Mouse (Mus musculus) heart, postnatal 4 days (tissue): ENCODE results near the gene Rpp30. TPM values are rescaled to one million over a fixed set of nuclear protein-coding genes. Genes with fewer than 3 reads are reported as not detected.

Experiments
- DNase-seq: peaks from one replicate; pipeline ENCODE4 v3.0.0; 2021
- total RNA-seq, 2 experiments: library from RNA; stranded (reverse); gene quantifications; 2 replicates each; pipeline ENCODE4 v1.2.3; 2021

Gene Rpp30
- total RNA-seq, 2 experiments from 2014 or later = 17.5 to 21.3 TPM

GRCm38 (mm10) chr19:36129213-36129612 lies 45.7 kb downstream of the Rpp30 start:
- DNase-seq = peak; percentile 61

- peak; percentile 71 for DNase-seq
These were observed 46.1 kb downstream of the Rpp30 start for GRCm38 (mm10) chr19:36129643-36130042.

- DNase-seq = no peak
These were observed 46.7 kb downstream of the Rpp30 start for GRCm38 (mm10) chr19:36130181-36130580.

- DNase-seq = no peak
These were observed 48.5 kb downstream of the Rpp30 start for GRCm38 (mm10) chr19:36131990-36132389.

GRCm38 (mm10) chr19:36133064-36133463 lies 49.5 kb downstream of the Rpp30 start:
- no peak for DNase-seq

- no peak for DNase-seq
These were observed 50.2 kb downstream of the Rpp30 start for GRCm38 (mm10) chr19:36133731-36134130.

- DNase-seq = no peak
These were observed 60.1 kb downstream of the Rpp30 start for GRCm38 (mm10) chr19:36143571-36143970.

- no peak for DNase-seq
These were observed 65.1 kb downstream of the Rpp30 start for GRCm38 (mm10) chr19:36148578-36148977.

GRCm38 (mm10) chr19:36150241-36151007 lies 66.9 kb downstream of the Rpp30 start:
- no peak for DNase-seq

Other genes with a start within 250 kb of the Rpp30 start
- under 1 TPM; 0.14 to 0.25 TPM for gene Htr7, start 26.2 kb upstream of the Rpp30 start, total RNA-seq
- 1,000 to 10,000 TPM; 1,138 to 1,271 TPM for gene Ankrd1, start 36.4 kb downstream of the Rpp30 start, total RNA-seq